Mouse (Mus musculus): Measurements from ENCODE around the gene Mettl4. TPM values are rescaled to one million over a fixed set of nuclear protein-coding genes. Genes with fewer than 3 reads are reported as not detected.
A peak's percentile ranks its signal among the peaks of the same experiment; 100 is the strongest.

Mettl4 gene
- polyA plus RNA-seq (2014; fragmentation: Nextera tagmentation; extraction: Ambion mirVana), result 36.7 and 37.8 TPM in 2 replicates

- Histone ChIP-seq H3K4me1 (ENCODE audit: control insufficient read depth, insufficient read depth, low read length) (no peaks in the 10 kb centered on the region), H3K27me3 (replicated peaks; ENCODE audit: control insufficient read depth, insufficient read depth, low read length) (no peaks in the 10 kb centered on the region), H3K36me3 (ENCODE audit: control insufficient read depth, insufficient read depth, low read length) (no peaks in the 10 kb centered on the region), H3K4me2 (ENCODE audit: low read length) (peak within 1 kb of the TSS; percentile 64), H3K9me3 (replicated peaks; ENCODE audit: control insufficient read depth, low read length) (no peaks in the 10 kb centered on the region), H3K27ac (ENCODE audit: low read depth, low read length) (peak within 1 kb of the TSS; percentile 82), H3K4me3 (ENCODE audit: low read depth, low read length) (peak within 1 kb of the TSS; percentile 43), H3K9ac (ENCODE audit: low read length) (peak within 1 kb of the TSS; percentile 73)
- DNase-seq (ENCODE audit: low spot score) (peak; percentile 94), ATAC-seq (peak; percentile 97)
- under 1% methylated on average over 56 of the region's 56 CpGs for WGBS
Observed at GRCm38 (mm10) chr17:94749466-94750135, at the start of gene Mettl4. Mettl4 (minus strand) TSS chr17:94750019.

GRCm38 (mm10) chr17:94778871-94779482, 29.2 kb upstream of the Mettl4 start:
- no peak for DNase-seq (ENCODE audit: low spot score)
- Histone ChIP-seq H3K36me3 (ENCODE audit: control insufficient read depth, insufficient read depth, low read length) (peaks cover 13% of the 10 kb centered on the region), H3K9ac (ENCODE audit: low read length) (no peak overlapping the region), H3K27me3 (replicated peaks; ENCODE audit: control insufficient read depth, insufficient read depth, low read length) (no peaks in the 10 kb centered on the region), H3K4me1 (ENCODE audit: control insufficient read depth, insufficient read depth, low read length) (no peaks in the 10 kb centered on the region), H3K4me3 (ENCODE audit: low read depth, low read length) (no peak overlapping the region), H3K27ac (ENCODE audit: low read depth, low read length) (no peak overlapping the region), H3K4me2 (ENCODE audit: low read length) (no peak overlapping the region), H3K9me3 (replicated peaks; ENCODE audit: control insufficient read depth, low read length) (no peaks in the 10 kb centered on the region)
- ATAC-seq, result no peak
- 93% methylated on average over 2 of the region's 2 CpGs for WGBS

GRCm38 (mm10) chr17:94768491-94768890, 18.7 kb upstream of the Mettl4 start:
- Histone ChIP-seq H3K27ac (ENCODE audit: low read depth, low read length) (no peak overlapping the region), H3K27me3 (replicated peaks; ENCODE audit: control insufficient read depth, insufficient read depth, low read length) (no peaks in the 10 kb centered on the region), H3K9me3 (replicated peaks; ENCODE audit: control insufficient read depth, low read length) (no peaks in the 10 kb centered on the region), H3K4me1 (ENCODE audit: control insufficient read depth, insufficient read depth, low read length) (no peaks in the 10 kb centered on the region), H3K4me2 (ENCODE audit: low read length) (no peak overlapping the region), H3K9ac (ENCODE audit: low read length) (no peak overlapping the region), H3K4me3 (ENCODE audit: low read depth, low read length) (no peak overlapping the region), H3K36me3 (ENCODE audit: control insufficient read depth, insufficient read depth, low read length) (peaks cover 24% of the 10 kb centered on the region)
- ATAC-seq, result no peak
- WGBS, result 89% methylated on average over 2 of the region's 2 CpGs
- no peak for DNase-seq (ENCODE audit: low spot score)

GRCm38 (mm10) chr17:94764711-94765110, 14.9 kb upstream of the Mettl4 start:
- no peak overlapping the region for H3K27ac ChIP-seq (ENCODE audit: low read depth, low read length)
- WGBS, result 90% methylated on average over 3 of the region's 3 CpGs
- no peak overlapping the region for H3K4me2 ChIP-seq (ENCODE audit: low read length)
- ATAC-seq, result no peak
- DNase-seq (ENCODE audit: low spot score), result no peak
- no peak overlapping the region for H3K4me3 ChIP-seq (ENCODE audit: low read depth, low read length)
- no peaks in the 10 kb centered on the region for H3K4me1 ChIP-seq (ENCODE audit: control insufficient read depth, insufficient read depth, low read length)
- no peaks in the 10 kb centered on the region for H3K27me3 ChIP-seq (replicated peaks; ENCODE audit: control insufficient read depth, insufficient read depth, low read length)
- no peaks in the 10 kb centered on the region for H3K9me3 ChIP-seq (replicated peaks; ENCODE audit: control insufficient read depth, low read length)
- H3K36me3 ChIP-seq (ENCODE audit: control insufficient read depth, insufficient read depth, low read length), result peaks cover 14% of the 10 kb centered on the region
- no peak overlapping the region for H3K9ac ChIP-seq (ENCODE audit: low read length)

- H3K4me2 ChIP-seq (ENCODE audit: low read length), result no peak overlapping the region
- no peaks in the 10 kb centered on the region for H3K4me1 ChIP-seq (ENCODE audit: control insufficient read depth, insufficient read depth, low read length)
- 91% methylated on average over 1 of the region's 1 CpGs for WGBS
- peaks cover 14% of the 10 kb centered on the region for H3K36me3 ChIP-seq (ENCODE audit: control insufficient read depth, insufficient read depth, low read length)
- H3K27me3 ChIP-seq (replicated peaks; ENCODE audit: control insufficient read depth, insufficient read depth, low read length), result no peaks in the 10 kb centered on the region
- no peak overlapping the region for H3K4me3 ChIP-seq (ENCODE audit: low read depth, low read length)
- DNase-seq (ENCODE audit: low spot score), result no peak
- no peak overlapping the region for H3K27ac ChIP-seq (ENCODE audit: low read depth, low read length)
- ATAC-seq, result no peak
- H3K9me3 ChIP-seq (replicated peaks; ENCODE audit: control insufficient read depth, low read length), result no peaks in the 10 kb centered on the region
- no peak overlapping the region for H3K9ac ChIP-seq (ENCODE audit: low read length)
Observed at GRCm38 (mm10) chr17:94764011-94764410, 14.2 kb upstream of the Mettl4 start.

GRCm38 (mm10) chr17:94762405-94762804, 12.6 kb upstream of the Mettl4 start:
- Histone ChIP-seq H3K9me3 (replicated peaks; ENCODE audit: control insufficient read depth, low read length) (no peaks in the 10 kb centered on the region), H3K27ac (ENCODE audit: low read depth, low read length) (no peak overlapping the region), H3K27me3 (replicated peaks; ENCODE audit: control insufficient read depth, insufficient read depth, low read length) (no peaks in the 10 kb centered on the region), H3K4me1 (ENCODE audit: control insufficient read depth, insufficient read depth, low read length) (no peaks in the 10 kb centered on the region), H3K36me3 (ENCODE audit: control insufficient read depth, insufficient read depth, low read length) (peaks cover 14% of the 10 kb centered on the region), H3K4me3 (ENCODE audit: low read depth, low read length) (no peak overlapping the region), H3K4me2 (ENCODE audit: low read length) (no peak overlapping the region), H3K9ac (ENCODE audit: low read length) (no peak overlapping the region)
- DNase-seq (ENCODE audit: low spot score), result no peak
- WGBS, result 94% methylated on average over 3 of the region's 3 CpGs
- ATAC-seq, result no peak

GRCm38 (mm10) chr17:94750136-94750729, 414 bp upstream of the Mettl4 start:
- Histone ChIP-seq H3K27ac (ENCODE audit: low read depth, low read length) (no peak overlapping the region), H3K4me2 (ENCODE audit: low read length) (peak overlapping the region; percentile 64), H3K27me3 (replicated peaks; ENCODE audit: control insufficient read depth, insufficient read depth, low read length) (no peaks in the 10 kb centered on the region), H3K4me3 (ENCODE audit: low read depth, low read length) (peak overlapping the region; percentile 43), H3K36me3 (ENCODE audit: control insufficient read depth, insufficient read depth, low read length) (no peaks in the 10 kb centered on the region), H3K9ac (ENCODE audit: low read length) (peak overlapping the region; percentile 73), H3K4me1 (ENCODE audit: control insufficient read depth, insufficient read depth, low read length) (no peaks in the 10 kb centered on the region), H3K9me3 (replicated peaks; ENCODE audit: control insufficient read depth, low read length) (no peaks in the 10 kb centered on the region)
- 2% methylated on average over 22 of the region's 22 CpGs for WGBS
- ATAC-seq, result peak; percentile 8
- DNase-seq (ENCODE audit: low spot score), result peak; percentile 2

GRCm38 (mm10) chr17:94738173-94738572, 11.6 kb downstream of the Mettl4 start:
- no peak for ATAC-seq
- Histone ChIP-seq H3K9me3 (replicated peaks; ENCODE audit: control insufficient read depth, low read length) (no peaks in the 10 kb centered on the region), H3K4me1 (ENCODE audit: control insufficient read depth, insufficient read depth, low read length) (no peaks in the 10 kb centered on the region), H3K36me3 (ENCODE audit: control insufficient read depth, insufficient read depth, low read length) (peaks cover 23% of the 10 kb centered on the region), H3K4me3 (ENCODE audit: low read depth, low read length) (no peak overlapping the region), H3K9ac (ENCODE audit: low read length) (no peak overlapping the region), H3K27ac (ENCODE audit: low read depth, low read length) (no peak overlapping the region), H3K27me3 (replicated peaks; ENCODE audit: control insufficient read depth, insufficient read depth, low read length) (no peaks in the 10 kb centered on the region), H3K4me2 (ENCODE audit: low read length) (no peak overlapping the region)
- no peak for DNase-seq (ENCODE audit: low spot score)
- 92% methylated on average over 4 of the region's 4 CpGs for WGBS

GRCm38 (mm10) chr17:94735885-94736284, 13.9 kb downstream of the Mettl4 start:
- Histone ChIP-seq H3K27ac (ENCODE audit: low read depth, low read length) (no peak overlapping the region), H3K4me1 (ENCODE audit: control insufficient read depth, insufficient read depth, low read length) (no peaks in the 10 kb centered on the region), H3K9ac (ENCODE audit: low read length) (no peak overlapping the region), H3K9me3 (replicated peaks; ENCODE audit: control insufficient read depth, low read length) (no peaks in the 10 kb centered on the region), H3K4me3 (ENCODE audit: low read depth, low read length) (no peak overlapping the region), H3K27me3 (replicated peaks; ENCODE audit: control insufficient read depth, insufficient read depth, low read length) (no peaks in the 10 kb centered on the region), H3K4me2 (ENCODE audit: low read length) (no peak overlapping the region), H3K36me3 (ENCODE audit: control insufficient read depth, insufficient read depth, low read length) (peaks cover 32% of the 10 kb centered on the region)
- ATAC-seq (no peak), DNase-seq (ENCODE audit: low spot score) (no peak)
